Mouse (Mus musculus): ENCODE results near the gene Ifi205. TPM values are rescaled to one million over a fixed set of nuclear protein-coding genes. Genes with fewer than 3 reads are reported as not detected.
"Not testable (repeated sequence)": the region's sequence is repeated elsewhere in the genome, so short reads cannot be mapped to it uniquely, and the experiment has no call there.

The Ifi205 gene
- 2.6 and 6.6 TPM in 2 replicates for total RNA-seq (2021)
- long read RNA-seq, experiment 1 = 0 reads
- long read RNA-seq, experiment 2, partial matches to known transcripts = 0 of 1 reads
- long read RNA-seq, experiment 2, other reads (novel, unspliced or antisense) = 0 of 1 reads

- no peak for DNase-seq
Measured at GRCm38 (mm10) chr1:174031698-174032097, at the start of gene Ifi205. Gene Ifi205, minus strand, starts transcription at chr1:174031810.

GRCm38 (mm10) chr1:174066305-174066704 is 34.7 kb upstream of the Ifi205 start, which contains the start of gene Olfr430:
Gene Olfr430, plus strand, starts transcription at chr1:174066605.
- DNase-seq = no peak

- no peak for DNase-seq
Measured at GRCm38 (mm10) chr1:174055248-174055647, 23.6 kb upstream of the Ifi205 start.

- DNase-seq = peak; percentile 10
Measured at GRCm38 (mm10) chr1:174052981-174053380, 21.4 kb upstream of the Ifi205 start.

- no peak for DNase-seq
Measured at GRCm38 (mm10) chr1:174051931-174052536, 20.4 kb upstream of the Ifi205 start.

- no peak for DNase-seq
Measured at GRCm38 (mm10) chr1:174051515-174051914, 19.9 kb upstream of the Ifi205 start.

GRCm38 (mm10) chr1:174050532-174050931 is 18.9 kb upstream of the Ifi205 start:
- no peak for DNase-seq

- DNase-seq = not testable (repeated sequence)
Measured at GRCm38 (mm10) chr1:174049357-174049756, 17.7 kb upstream of the Ifi205 start.

- DNase-seq = no peak
Measured at GRCm38 (mm10) chr1:174048893-174049292, 17.3 kb upstream of the Ifi205 start, which contains the start of gene Olfr432. Gene Olfr432, plus strand, starts transcription at chr1:174049205.

GRCm38 (mm10) chr1:174048227-174048626 is 16.6 kb upstream of the Ifi205 start:
- DNase-seq = not testable (repeated sequence)

GRCm38 (mm10) chr1:174044431-174044830 is 12.8 kb upstream of the Ifi205 start:
- no peak for DNase-seq

GRCm38 (mm10) chr1:174042091-174042884 is 10.7 kb upstream of the Ifi205 start:
- not testable (repeated sequence) for DNase-seq

GRCm38 (mm10) chr1:174040523-174041177 is 9.0 kb upstream of the Ifi205 start, which contains the start of gene Olfr433:
Gene Olfr433, plus strand, starts transcription at chr1:174040705.
- DNase-seq = peak; percentile 34

GRCm38 (mm10) chr1:174038480-174038879 is 6.9 kb upstream of the Ifi205 start:
- no peak for DNase-seq

GRCm38 (mm10) chr1:174035841-174036240 is 4.2 kb upstream of the Ifi205 start:
- no peak for DNase-seq

- DNase-seq = not testable (repeated sequence)
Measured at GRCm38 (mm10) chr1:174007050-174007449, 24.6 kb downstream of the Ifi205 start.

GRCm38 (mm10) chr1:174004352-174005109 is 27.1 kb downstream of the Ifi205 start:
- not testable (repeated sequence) for DNase-seq

- DNase-seq = no peak
Measured at GRCm38 (mm10) chr1:173995003-173995402, 36.6 kb downstream of the Ifi205 start.

GRCm38 (mm10) chr1:173982694-173983305 is 48.8 kb downstream of the Ifi205 start, which contains the start of gene Ifi202b:
Gene Ifi202b, minus strand, starts transcription at chr1:173982744.
- not testable (repeated sequence) for DNase-seq

- DNase-seq = not testable (repeated sequence)
Measured at GRCm38 (mm10) chr1:173981038-173981437, 50.6 kb downstream of the Ifi205 start.

GRCm38 (mm10) chr1:173977622-173978021 is 54.0 kb downstream of the Ifi205 start:
- DNase-seq = no peak

Measured in adrenal gland, postnatal 14 days (tissue).